Mouse (Mus musculus): ENCODE measurements around the gene Gbx1. TPM values are rescaled to one million over a fixed set of nuclear protein-coding genes. Genes with fewer than 3 reads are reported as not detected.

The Gbx1 gene
- polyA plus RNA-seq, 1 experiment from 2014 or later = not detected

DNA sequence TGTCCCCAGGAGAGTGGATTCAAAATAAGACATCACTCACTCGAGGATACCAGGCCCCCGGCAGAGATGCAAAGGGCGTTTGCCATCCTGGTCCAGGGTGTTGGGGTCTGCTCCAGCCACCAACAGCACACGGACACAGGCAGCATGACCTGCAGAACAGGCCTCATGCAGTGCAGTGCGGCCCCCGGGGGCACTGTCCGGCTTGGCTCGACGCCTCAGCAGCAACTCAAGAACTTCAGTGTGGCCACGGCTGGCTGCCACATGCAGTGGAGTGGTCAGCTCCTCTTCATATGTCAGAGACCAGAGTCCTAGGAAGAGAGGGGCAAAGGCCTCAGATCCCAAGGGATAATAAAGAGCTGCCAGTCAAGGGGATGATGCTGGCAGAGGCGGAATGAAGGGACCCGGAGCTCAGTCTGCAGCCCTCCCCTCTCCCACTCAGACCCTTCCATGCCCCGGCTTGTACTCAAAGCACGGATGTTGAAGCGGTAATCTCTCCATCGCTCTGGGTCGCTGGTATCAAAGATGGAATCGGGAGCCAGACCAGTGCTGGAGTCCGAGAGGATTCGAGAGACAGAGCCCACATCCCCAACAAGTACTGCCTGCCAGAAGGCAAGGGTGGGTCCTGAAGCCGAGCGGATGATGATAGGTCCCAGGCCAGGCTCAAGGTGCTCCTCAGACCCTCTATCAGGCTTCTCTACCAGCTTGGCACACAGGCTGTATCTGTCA lies 12.7 kb upstream of the Gbx1 start:
- no peak for DNase-seq
- Histone ChIP-seq H3K4me2 (ENCODE audit: low read depth, low read length) (no peak overlapping the region), H3K9me3 (ENCODE audit: low read length) (no peaks in the 10 kb centered on the region), H3K27ac (ENCODE audit: low read depth) (no peak overlapping the region), H3K9ac (replicated peaks) (no peak overlapping the region), H3K4me3 (ENCODE audit: low read depth, low read length) (no peak overlapping the region), H3K27me3 (ENCODE audit: insufficient read depth, low read length) (0 out of 2 replicates have a peak, but pooled peaks cover 2% of the 10 kb centered on the region), H3K4me1 (ENCODE audit: insufficient read depth) (peaks cover 5% of the 10 kb centered on the region), H3K36me3 (replicated peaks; ENCODE audit: insufficient read depth, low read length) (no peaks in the 10 kb centered on the region)
- WGBS (ENCODE audit: insufficient replicate concordance) = 77% methylated on average over 22 of the region's 22 CpGs
- ATAC-seq = no peak
- TF ChIP-seq CTCF (IDR thresholded peaks at IDR 0.05; ENCODE audit: low read depth) = no peak
- TF ChIP-seq EP300 (IDR thresholded peaks at IDR 0.05; ENCODE audit: low read depth) = no peak

DNA sequence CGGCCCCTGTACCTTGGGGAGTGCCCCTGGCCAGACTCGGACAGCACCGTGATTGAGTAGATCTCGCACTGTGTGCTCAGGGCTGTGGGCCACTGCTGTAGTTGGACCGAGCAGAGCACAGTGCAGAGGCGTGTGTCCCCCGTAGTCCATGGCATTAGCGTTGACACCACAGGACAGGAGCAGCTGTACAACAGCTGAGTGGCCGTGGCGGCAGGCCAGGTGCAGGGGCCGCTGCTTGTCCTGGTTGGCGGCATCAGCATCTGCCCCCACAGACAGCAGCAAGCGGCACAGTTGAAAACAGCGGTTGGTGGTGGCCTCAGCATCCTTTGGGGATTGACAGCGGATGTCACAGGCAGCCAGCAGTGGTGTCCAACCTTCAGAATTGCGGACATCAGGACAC lies 10.6 kb upstream of the Gbx1 start:
- TF ChIP-seq EP300 (IDR thresholded peaks at IDR 0.05; ENCODE audit: low read depth) = no peak
- TF ChIP-seq CTCF (IDR thresholded peaks at IDR 0.05; ENCODE audit: low read depth) = no peak
- H3K4me1 ChIP-seq (ENCODE audit: insufficient read depth) = peaks cover 5% of the 10 kb centered on the region
- no peak overlapping the region for H3K4me2 ChIP-seq (ENCODE audit: low read depth, low read length)
- no peak overlapping the region for H3K4me3 ChIP-seq (ENCODE audit: low read depth, low read length)
- no peaks in the 10 kb centered on the region for H3K36me3 ChIP-seq (replicated peaks; ENCODE audit: insufficient read depth, low read length)
- 65% methylated on average over 16 of the region's 16 CpGs for WGBS (ENCODE audit: insufficient replicate concordance)
- no peak for DNase-seq
- H3K27ac ChIP-seq (ENCODE audit: low read depth) = no peak overlapping the region
- 0 out of 2 replicates have a peak, but pooled peaks cover 5% of the 10 kb centered on the region for H3K27me3 ChIP-seq (ENCODE audit: insufficient read depth, low read length)
- H3K9me3 ChIP-seq (ENCODE audit: low read length) = no peaks in the 10 kb centered on the region
- no peak overlapping the region for H3K9ac ChIP-seq (replicated peaks)
- no peak for ATAC-seq

DNA sequence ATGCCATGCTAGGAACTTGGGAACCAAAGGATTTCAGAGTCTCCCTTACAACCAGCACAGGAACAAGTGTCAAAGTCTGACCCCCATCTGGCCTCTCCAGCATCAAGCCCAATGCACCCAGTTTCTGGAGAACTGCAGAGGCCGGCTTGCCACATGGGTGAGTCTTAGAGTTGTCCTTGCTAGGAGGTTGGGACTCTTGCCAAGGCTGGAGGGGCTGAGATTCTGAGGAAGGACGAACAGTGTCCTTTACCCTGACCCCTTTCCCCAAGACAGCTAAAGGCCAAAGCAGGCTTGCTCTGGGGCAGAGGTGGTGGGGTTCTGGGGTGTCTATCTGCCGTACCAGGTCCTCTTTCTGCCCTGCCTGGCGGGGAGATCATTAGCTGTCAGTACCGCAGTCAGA lies 9.5 kb upstream of the Gbx1 start:
- no peak for TF ChIP-seq EP300 (IDR thresholded peaks at IDR 0.05; ENCODE audit: low read depth)
- TF ChIP-seq CTCF (IDR thresholded peaks at IDR 0.05; ENCODE audit: low read depth) = no peak
- 77% methylated on average over 5 of the region's 5 CpGs for WGBS (ENCODE audit: insufficient replicate concordance)
- no peak for ATAC-seq
- DNase-seq = no peak
- Histone ChIP-seq H3K4me1 (ENCODE audit: insufficient read depth) (peaks cover 5% of the 10 kb centered on the region), H3K27me3 (ENCODE audit: insufficient read depth, low read length) (peaks cover 11% of the 10 kb centered on the region), H3K4me2 (ENCODE audit: low read depth, low read length) (no peak overlapping the region), H3K9me3 (ENCODE audit: low read length) (no peaks in the 10 kb centered on the region), H3K4me3 (ENCODE audit: low read depth, low read length) (no peak overlapping the region), H3K9ac (replicated peaks) (no peak overlapping the region), H3K27ac (ENCODE audit: low read depth) (no peak overlapping the region), H3K36me3 (replicated peaks; ENCODE audit: insufficient read depth, low read length) (no peaks in the 10 kb centered on the region)

DNA sequence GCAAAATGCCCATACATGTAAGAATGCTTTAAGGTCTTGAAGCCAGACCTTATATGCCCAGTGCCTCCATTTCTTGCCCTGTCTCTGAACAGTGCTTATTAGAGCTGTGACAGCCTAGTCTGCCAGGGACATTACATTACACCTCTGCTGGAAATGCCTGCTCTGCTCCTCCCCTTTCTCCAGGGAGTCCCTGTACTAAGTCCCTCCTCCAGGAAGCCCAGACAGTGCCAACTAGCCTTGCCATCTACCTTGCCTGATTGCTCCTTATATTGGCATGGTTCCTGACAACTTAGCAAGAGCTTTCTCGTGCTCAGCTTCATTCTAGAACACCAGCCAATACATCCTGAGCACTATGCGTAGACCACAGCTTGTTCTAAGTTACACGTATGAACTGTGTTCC lies 8.7 kb upstream of the Gbx1 start:
- Histone ChIP-seq H3K9ac (replicated peaks) (no peak overlapping the region), H3K4me2 (ENCODE audit: low read depth, low read length) (no peak overlapping the region), H3K4me3 (ENCODE audit: low read depth, low read length) (no peak overlapping the region), H3K27ac (ENCODE audit: low read depth) (no peak overlapping the region), H3K36me3 (replicated peaks; ENCODE audit: insufficient read depth, low read length) (no peaks in the 10 kb centered on the region), H3K27me3 (ENCODE audit: insufficient read depth, low read length) (peaks cover 16% of the 10 kb centered on the region), H3K4me1 (ENCODE audit: insufficient read depth) (no peaks in the 10 kb centered on the region; the same call in 1 of the 2 replicates), H3K9me3 (ENCODE audit: low read length) (no peaks in the 10 kb centered on the region)
- WGBS (ENCODE audit: insufficient replicate concordance) = 68% methylated on average over 3 of the region's 3 CpGs
- ATAC-seq (no peak), DNase-seq (no peak)
- TF ChIP-seq EP300 (IDR thresholded peaks at IDR 0.05; ENCODE audit: low read depth) (no peak), CTCF (IDR thresholded peaks at IDR 0.05; ENCODE audit: low read depth) (no peak)

DNA sequence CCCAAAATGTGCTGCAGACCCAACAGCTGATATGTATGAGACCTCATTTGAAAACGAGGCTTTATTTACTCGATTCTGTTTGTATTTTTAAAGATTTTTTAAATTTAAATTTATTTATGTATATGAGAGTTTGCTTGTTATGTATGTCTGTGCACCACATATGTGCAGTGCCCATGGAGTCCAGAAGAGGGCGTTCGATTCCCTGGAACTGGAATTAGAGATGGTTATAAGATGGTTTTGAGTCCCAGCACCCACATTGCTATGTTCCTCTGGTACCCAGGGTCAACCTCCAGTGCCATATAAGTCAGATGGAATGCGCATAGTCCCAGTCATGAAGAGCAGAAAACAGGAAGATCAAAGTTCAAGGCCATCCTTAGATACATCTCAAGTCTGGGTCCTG lies 7.3 kb upstream of the Gbx1 start:
- Histone ChIP-seq H3K9me3 (ENCODE audit: low read length) (no peaks in the 10 kb centered on the region), H3K9ac (replicated peaks) (no peak overlapping the region), H3K27me3 (ENCODE audit: insufficient read depth, low read length) (peaks cover 26% of the 10 kb centered on the region), H3K4me3 (ENCODE audit: low read depth, low read length) (no peak overlapping the region), H3K4me2 (ENCODE audit: low read depth, low read length) (no peak overlapping the region), H3K27ac (ENCODE audit: low read depth) (no peak overlapping the region), H3K4me1 (ENCODE audit: insufficient read depth) (no peaks in the 10 kb centered on the region), H3K36me3 (replicated peaks; ENCODE audit: insufficient read depth, low read length) (no peaks in the 10 kb centered on the region)
- 38% methylated on average over 5 of the region's 5 CpGs for WGBS (ENCODE audit: insufficient replicate concordance)
- TF ChIP-seq CTCF (IDR thresholded peaks at IDR 0.05; ENCODE audit: low read depth) (peak; percentile 32), EP300 (IDR thresholded peaks at IDR 0.05; ENCODE audit: low read depth) (no peak)
- no peak for DNase-seq
- ATAC-seq = no peak

DNA sequence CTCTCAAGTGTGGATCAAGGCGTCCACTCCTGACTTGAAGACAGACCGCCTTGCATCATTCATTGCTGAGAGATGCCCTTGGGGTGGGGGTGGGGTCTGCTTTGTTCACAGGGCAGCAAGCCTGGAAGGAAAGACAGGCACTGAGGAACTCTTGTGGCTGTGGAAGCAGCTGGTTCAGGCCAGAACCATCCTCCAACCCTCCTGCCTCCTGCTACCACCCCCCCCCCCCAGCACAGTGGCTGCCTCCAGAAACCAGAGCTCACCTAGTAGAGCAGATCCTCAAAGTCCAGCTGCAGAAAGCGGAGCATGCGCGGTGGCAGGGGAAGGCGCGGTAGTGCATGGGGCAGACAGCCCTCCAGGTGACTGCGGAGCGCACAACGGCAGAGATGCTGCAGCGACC lies 6.4 kb upstream of the Gbx1 start:
- Histone ChIP-seq H3K4me3 (ENCODE audit: low read depth, low read length) (no peak overlapping the region), H3K9ac (replicated peaks) (no peak overlapping the region), H3K4me2 (ENCODE audit: low read depth, low read length) (no peak overlapping the region), H3K27me3 (ENCODE audit: insufficient read depth, low read length) (peaks cover 35% of the 10 kb centered on the region), H3K4me1 (ENCODE audit: insufficient read depth) (no peaks in the 10 kb centered on the region), H3K9me3 (ENCODE audit: low read length) (no peaks in the 10 kb centered on the region), H3K36me3 (replicated peaks; ENCODE audit: insufficient read depth, low read length) (no peaks in the 10 kb centered on the region), H3K27ac (ENCODE audit: low read depth) (no peak overlapping the region)
- WGBS (ENCODE audit: insufficient replicate concordance) = 43% methylated on average over 11 of the region's 11 CpGs
- no peak for TF ChIP-seq EP300 (IDR thresholded peaks at IDR 0.05; ENCODE audit: low read depth)
- no peak for TF ChIP-seq CTCF (IDR thresholded peaks at IDR 0.05; ENCODE audit: low read depth)
- no peak for ATAC-seq
- DNase-seq = no peak
